Mouse (Mus musculus): Measurements from ENCODE around the gene Macrod1. TPM values are rescaled to one million over a fixed set of nuclear protein-coding genes. Genes with fewer than 3 reads are reported as not detected.

Macrod1 gene
- total RNA-seq, 2 experiments from 2014 or later, result 3.7 to 17.6 TPM

GRCm38 (mm10) chr19:7078271-7078670 is 21.7 kb downstream of the Macrod1 start:
- ATAC-seq (replicated peaks; ENCODE audit: poor library complexity), result no peak

- no peak for ATAC-seq (replicated peaks; ENCODE audit: poor library complexity)
Measured at GRCm38 (mm10) chr19:7081516-7082266, 25.1 kb downstream of the Macrod1 start.

GRCm38 (mm10) chr19:7083035-7083794 is 26.6 kb downstream of the Macrod1 start:
- ATAC-seq (replicated peaks; ENCODE audit: poor library complexity), result no peak

- ATAC-seq (replicated peaks; ENCODE audit: poor library complexity), result no peak
Measured at GRCm38 (mm10) chr19:7084734-7085133, 28.1 kb downstream of the Macrod1 start.

GRCm38 (mm10) chr19:7088558-7088957 is 31.9 kb downstream of the Macrod1 start:
- ATAC-seq (replicated peaks; ENCODE audit: poor library complexity), result 0 out of 2 replicates have a peak, but pooled peaks have one; percentile 6

- no peak for ATAC-seq (replicated peaks; ENCODE audit: poor library complexity)
Measured at GRCm38 (mm10) chr19:7089050-7089449, 32.4 kb downstream of the Macrod1 start.

GRCm38 (mm10) chr19:7089842-7090251 is 33.2 kb downstream of the Macrod1 start:
- no peak for ATAC-seq (replicated peaks; ENCODE audit: poor library complexity)

GRCm38 (mm10) chr19:7090369-7091064 is 33.9 kb downstream of the Macrod1 start:
- no peak for ATAC-seq (replicated peaks; ENCODE audit: poor library complexity)

- no peak for ATAC-seq (replicated peaks; ENCODE audit: poor library complexity)
Measured at GRCm38 (mm10) chr19:7091448-7092050, 34.9 kb downstream of the Macrod1 start.

- ATAC-seq (replicated peaks; ENCODE audit: poor library complexity), result no peak
Measured at GRCm38 (mm10) chr19:7092756-7093155, 36.1 kb downstream of the Macrod1 start.

- ATAC-seq (replicated peaks; ENCODE audit: poor library complexity), result no peak
Measured at GRCm38 (mm10) chr19:7099620-7100155, 43.1 kb downstream of the Macrod1 start.

GRCm38 (mm10) chr19:7102039-7102438 is 45.4 kb downstream of the Macrod1 start:
- ATAC-seq (replicated peaks; ENCODE audit: poor library complexity), result no peak

GRCm38 (mm10) chr19:7103349-7103992 is 46.9 kb downstream of the Macrod1 start:
- ATAC-seq (replicated peaks; ENCODE audit: poor library complexity), result no peak

- ATAC-seq (replicated peaks; ENCODE audit: poor library complexity), result no peak
Measured at GRCm38 (mm10) chr19:7103993-7104401, 47.4 kb downstream of the Macrod1 start.

- ATAC-seq (replicated peaks; ENCODE audit: poor library complexity), result no peak
Measured at GRCm38 (mm10) chr19:7105544-7105943, 48.9 kb downstream of the Macrod1 start, which contains the start of gene Flrt1. Gene Flrt1 (minus strand): TSS chr19:7105729.

- ATAC-seq (replicated peaks; ENCODE audit: poor library complexity), result no peak
Measured at GRCm38 (mm10) chr19:7106566-7106965, 50.0 kb downstream of the Macrod1 start.

- no peak for ATAC-seq (replicated peaks; ENCODE audit: poor library complexity)
Measured at GRCm38 (mm10) chr19:7107174-7107573, 50.6 kb downstream of the Macrod1 start.

GRCm38 (mm10) chr19:7108114-7108905 is 51.7 kb downstream of the Macrod1 start:
- peak; percentile 65 for ATAC-seq (replicated peaks; ENCODE audit: poor library complexity)

- ATAC-seq (replicated peaks; ENCODE audit: poor library complexity), result no peak
Measured at GRCm38 (mm10) chr19:7110097-7110496, 53.5 kb downstream of the Macrod1 start.

Data from megakaryocyte progenitor cell, adult 5-6 weeks (primary cell).